Mouse (Mus musculus): ENCODE measurements at regions not wholly inside any gene's neighbourhood (a gene's known extent, or its start where the extent isn't known, plus 50 kb on each side); places are given as distances from the start of the nearest gene placed in this dataset.
A peak's percentile ranks its signal among the peaks of the same experiment; 100 is the strongest.

- no peak for DNase-seq (ENCODE audit: low spot score in 2 of 2)
Measured at GRCm38 (mm10) chrX:163812431-163812830, 51.3 kb upstream of the Rnf138rt1 start.

- peak; percentile 1 to 13 for DNase-seq (ENCODE audit: low spot score in 2 of 2)
Measured at GRCm38 (mm10) chrX:163814806-163815205, 53.7 kb upstream of the Rnf138rt1 start.

- DNase-seq (ENCODE audit: low spot score in 2 of 2) = no peak
Measured at GRCm38 (mm10) chrX:163822298-163822697, 61.2 kb upstream of the Rnf138rt1 start.

GRCm38 (mm10) chrX:163827461-163827860 lies 66.3 kb upstream of the Rnf138rt1 start:
- no peak for DNase-seq (ENCODE audit: low spot score in 2 of 2)

GRCm38 (mm10) chrX:163845408-163845807 lies 63.4 kb upstream of the Ap1s2 start:
- no peak for DNase-seq (ENCODE audit: low spot score in 2 of 2)

GRCm38 (mm10) chrX:163846890-163847289 lies 61.9 kb upstream of the Ap1s2 start:
- DNase-seq (ENCODE audit: low spot score in 2 of 2) = peak; percentile 5 to 34

- no peak for DNase-seq (ENCODE audit: low spot score in 2 of 2)
Measured at GRCm38 (mm10) chrX:163847651-163848050, 61.2 kb upstream of the Ap1s2 start.

GRCm38 (mm10) chrX:163848510-163849199 lies 60.2 kb upstream of the Ap1s2 start:
- peak; percentile 17 to 23 for DNase-seq (ENCODE audit: low spot score in 2 of 2)

GRCm38 (mm10) chrX:163850915-163851599 lies 57.8 kb upstream of the Ap1s2 start:
- DNase-seq (ENCODE audit: low spot score in 2 of 2) = no peak

GRCm38 (mm10) chrX:163858494-163858893 lies 50.3 kb upstream of the Ap1s2 start:
- no peak for DNase-seq (ENCODE audit: low spot score in 2 of 2)
